Mouse (Mus musculus) embryonic facial prominence, embryonic 10.5 days (tissue): Measurements from ENCODE around the gene Olfr648. TPM values are rescaled to one million over a fixed set of nuclear protein-coding genes. Genes with fewer than 3 reads are reported as not detected.

Experiments
- DNase-seq: peaks from one replicate; pipeline ENCODE4 v3.0.0-alpha.2; 2017; ENCODE audit warnings: low spot score
- H3K27ac ChIP-seq: fragments of 300-500 bp; sonication (generic); replicated peaks from 2 replicates; pipeline ENCODE4 v1.5.1; 2016; ENCODE audit warnings: mild to moderate bottlenecking
- H3K27me3 ChIP-seq: fragments of 300-500 bp; sonication (generic); replicated peaks from 2 replicates; pipeline ENCODE4 v1.6.1; 2016; ENCODE audit warnings: low read depth, mild to moderate bottlenecking; ENCODE audit not compliant: poor library complexity, severe bottlenecking
- H3K36me3 ChIP-seq: fragments of 300-500 bp; sonication (generic); replicated peaks from 2 replicates; pipeline ENCODE4 v1.6.1; 2016; ENCODE audit warnings: mild to moderate bottlenecking, moderate library complexity
- H3K4me1 ChIP-seq: fragments of 300-500 bp; sonication (generic); 2 replicates; pipeline ENCODE4 v1.6.1; 2016
- H3K4me3 ChIP-seq: fragments of 300-500 bp; sonication (generic); 2 replicates; pipeline ENCODE4 v1.5.1; 2016; ENCODE audit warnings: mild to moderate bottlenecking, moderate library complexity
- H3K9me3 ChIP-seq: fragments of 300-500 bp; sonication (generic); 2 replicates; pipeline ENCODE4 v1.6.1; 2016; ENCODE audit warnings: mild to moderate bottlenecking
- WGBS: fragments of 180-500 bp; shearing (Covaris S2); methylation state at CpG from one replicate; pipeline ENCODE4 v1.1.7; 2016; 5-methylcytosine and 5-hydroxymethylcytosine counted together
- polyA plus RNA-seq: library from polyadenylated mRNA; unstranded; fragments of >200 nt; fragmentation: Nextera tagmentation; extraction: Ambion mirVana; gene quantifications from 2 replicates; pipeline ENCODE4 v1.2.1, GENCODE M21; 2016

The Olfr648 gene
- polyA plus RNA-seq = 0.30 and 0.36 TPM in 2 replicates

GRCm38 (mm10) chr7:104183292-104183691 lies at the start of gene Olfr648:
Gene Olfr648, minus strand, starts transcription at chr7:104183392.
- Histone ChIP-seq H3K4me1 (no peaks in the 10 kb centered on the region), H3K36me3 (no peaks in the 10 kb centered on the region), H3K27ac (no peak within 1 kb of the TSS), H3K9me3 (no peaks in the 10 kb centered on the region), H3K27me3 (no peaks in the 10 kb centered on the region), H3K4me3 (no peak within 1 kb of the TSS)
- DNase-seq = no peak
- WGBS = 88% methylated on average over 2 of the region's 2 CpGs

- H3K27ac ChIP-seq = no peak overlapping the region
- peaks cover 4% of the 10 kb centered on the region; the same call in 1 of the 2 replicates for H3K36me3 ChIP-seq
- DNase-seq = peak; percentile 42
- no peak overlapping the region for H3K4me3 ChIP-seq
- no peaks in the 10 kb centered on the region for H3K27me3 ChIP-seq
- 36% methylated on average over 2 of the region's 2 CpGs for WGBS
- H3K9me3 ChIP-seq = no peaks in the 10 kb centered on the region
- H3K4me1 ChIP-seq = no peaks in the 10 kb centered on the region
Measured at GRCm38 (mm10) chr7:104231203-104231602, 48.0 kb upstream of the Olfr648 start.

GRCm38 (mm10) chr7:104218701-104219569 lies 35.7 kb upstream of the Olfr648 start, which contains the start of gene Trim6:
Gene Trim6, plus strand, starts transcription at chr7:104218793.
- Histone ChIP-seq H3K36me3 (no peaks in the 10 kb centered on the region), H3K9me3 (no peaks in the 10 kb centered on the region), H3K27ac (peak within 1 kb of the TSS; percentile 81), H3K4me3 (peak within 1 kb of the TSS; percentile 60), H3K4me1 (peaks cover 11% of the 10 kb centered on the region), H3K27me3 (no peaks in the 10 kb centered on the region)
- WGBS = 2% methylated on average over 37 of the region's 37 CpGs
- DNase-seq = peak; percentile 80

- no peak overlapping the region for H3K27ac ChIP-seq
- peaks cover 11% of the 10 kb centered on the region for H3K4me1 ChIP-seq
- WGBS = 74% methylated on average over 2 of the region's 2 CpGs
- no peaks in the 10 kb centered on the region for H3K36me3 ChIP-seq
- H3K27me3 ChIP-seq = no peaks in the 10 kb centered on the region
- no peak for DNase-seq
- no peaks in the 10 kb centered on the region for H3K9me3 ChIP-seq
- no peak overlapping the region for H3K4me3 ChIP-seq
Measured at GRCm38 (mm10) chr7:104217881-104218280, 34.7 kb upstream of the Olfr648 start.

GRCm38 (mm10) chr7:104216011-104216535 lies 32.9 kb upstream of the Olfr648 start:
- H3K4me1 ChIP-seq = peaks cover 11% of the 10 kb centered on the region
- no peak for DNase-seq
- H3K27ac ChIP-seq = no peak overlapping the region
- H3K4me3 ChIP-seq = no peak overlapping the region
- no peaks in the 10 kb centered on the region for H3K27me3 ChIP-seq
- 59% methylated on average over 1 of the region's 1 CpGs for WGBS
- no peaks in the 10 kb centered on the region for H3K9me3 ChIP-seq
- H3K36me3 ChIP-seq = no peaks in the 10 kb centered on the region

- no peak for DNase-seq
- Histone ChIP-seq H3K4me1 (no peaks in the 10 kb centered on the region), H3K36me3 (no peaks in the 10 kb centered on the region), H3K4me3 (no peak overlapping the region), H3K9me3 (no peaks in the 10 kb centered on the region), H3K27me3 (no peaks in the 10 kb centered on the region), H3K27ac (no peak overlapping the region)
- WGBS = 92% methylated on average over 7 of the region's 7 CpGs
Measured at GRCm38 (mm10) chr7:104206197-104206596, 23.0 kb upstream of the Olfr648 start.

GRCm38 (mm10) chr7:104199822-104200221 lies 16.6 kb upstream of the Olfr648 start:
- Histone ChIP-seq H3K27ac (no peak overlapping the region), H3K4me3 (no peak overlapping the region), H3K4me1 (no peaks in the 10 kb centered on the region), H3K36me3 (no peaks in the 10 kb centered on the region), H3K9me3 (no peaks in the 10 kb centered on the region), H3K27me3 (no peaks in the 10 kb centered on the region)
- peak; percentile 72 for DNase-seq
- 6% methylated on average over 5 of the region's 5 CpGs for whole genome bisulfite sequencing

- Histone ChIP-seq H3K4me3 (no peak within 1 kb of the TSS), H3K27me3 (no peaks in the 10 kb centered on the region), H3K27ac (no peak within 1 kb of the TSS), H3K36me3 (no peaks in the 10 kb centered on the region), H3K4me1 (no peaks in the 10 kb centered on the region), H3K9me3 (no peaks in the 10 kb centered on the region)
- DNase-seq = no peak
- WGBS = 86% methylated on average over 6 of the region's 6 CpGs
Measured at GRCm38 (mm10) chr7:104195885-104196284, 12.7 kb upstream of the Olfr648 start, which contains the start of gene Olfr649. Gene Olfr649, minus strand, starts transcription at chr7:104195985.

- Histone ChIP-seq H3K36me3 (no peaks in the 10 kb centered on the region), H3K4me1 (no peaks in the 10 kb centered on the region), H3K9me3 (no peaks in the 10 kb centered on the region), H3K27me3 (no peaks in the 10 kb centered on the region), H3K27ac (no peak overlapping the region), H3K4me3 (no peak overlapping the region)
- no peak for DNase-seq
- WGBS = 64% methylated on average over 9 of the region's 9 CpGs
Measured at GRCm38 (mm10) chr7:104191275-104191674, 8.1 kb upstream of the Olfr648 start.

GRCm38 (mm10) chr7:104179074-104179473 lies 4.1 kb downstream of the Olfr648 start:
- H3K4me1 ChIP-seq = no peaks in the 10 kb centered on the region
- H3K27me3 ChIP-seq = no peaks in the 10 kb centered on the region
- no peak overlapping the region for H3K4me3 ChIP-seq
- no peak overlapping the region for H3K27ac ChIP-seq
- no peak for DNase-seq
- H3K9me3 ChIP-seq = no peaks in the 10 kb centered on the region
- H3K36me3 ChIP-seq = no peaks in the 10 kb centered on the region
- 88% methylated on average over 1 of the region's 1 CpGs for whole genome bisulfite sequencing

GRCm38 (mm10) chr7:104178422-104179054 lies 4.7 kb downstream of the Olfr648 start:
- Histone ChIP-seq H3K4me1 (no peaks in the 10 kb centered on the region), H3K9me3 (no peaks in the 10 kb centered on the region), H3K36me3 (no peaks in the 10 kb centered on the region), H3K27ac (no peak overlapping the region), H3K27me3 (no peaks in the 10 kb centered on the region), H3K4me3 (no peak overlapping the region)
- 69% methylated on average over 5 of the region's 5 CpGs for WGBS
- DNase-seq = no peak

- 42% methylated on average over 1 of the region's 1 CpGs for WGBS
- Histone ChIP-seq H3K4me3 (no peak overlapping the region), H3K27me3 (no peaks in the 10 kb centered on the region), H3K4me1 (no peaks in the 10 kb centered on the region), H3K9me3 (no peaks in the 10 kb centered on the region), H3K36me3 (no peaks in the 10 kb centered on the region), H3K27ac (no peak overlapping the region)
- DNase-seq = no peak
Measured at GRCm38 (mm10) chr7:104175085-104175484, 8.1 kb downstream of the Olfr648 start.
